Mouse (Mus musculus) gastrocnemius, postnatal 4 days (tissue): ENCODE measurements around the gene Abhd17b. TPM values are rescaled to one million over a fixed set of nuclear protein-coding genes. Genes with fewer than 3 reads are reported as not detected.
"Not testable (repeated sequence)": the region's sequence is repeated elsewhere in the genome, so short reads cannot be mapped to it uniquely, and the experiment has no call there.

ENCODE experiments used
- DNase-seq, 2 experiments: peaks; one replicate each; pipeline ENCODE4 v3.0.0; 2021 to 2022; ENCODE audit warnings: low spot score in 2 of 2, mixed read lengths in 2 of 2
- total RNA-seq, 2 experiments: library from RNA; stranded (reverse); gene quantifications; 2 replicates each; pipeline ENCODE4 v1.2.3; 2021

Gene Abhd17b
- total RNA-seq, 2 experiments from 2014 or later = 39.3 to 45.7 TPM

DNA sequence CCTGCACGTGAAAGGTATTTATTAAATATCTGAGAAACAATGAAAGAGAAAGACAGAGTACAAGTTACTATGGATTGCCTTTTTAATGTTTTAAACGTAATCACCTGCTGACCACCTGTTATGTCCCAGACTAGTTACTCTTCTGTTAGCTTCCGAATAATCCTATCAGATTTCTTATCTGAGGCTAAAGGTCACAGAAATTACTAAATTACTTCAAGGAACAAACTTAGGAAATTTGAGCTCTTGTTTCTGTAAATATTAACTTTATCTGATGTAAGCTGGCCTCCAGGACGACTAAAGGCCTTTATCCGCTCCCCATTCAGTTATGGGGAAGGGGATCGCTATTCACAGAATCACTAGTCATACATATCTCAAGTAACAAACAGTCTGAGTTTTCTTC is 1.3 kb upstream of the Abhd17b start:
- no peak for DNase-seq

DNA sequence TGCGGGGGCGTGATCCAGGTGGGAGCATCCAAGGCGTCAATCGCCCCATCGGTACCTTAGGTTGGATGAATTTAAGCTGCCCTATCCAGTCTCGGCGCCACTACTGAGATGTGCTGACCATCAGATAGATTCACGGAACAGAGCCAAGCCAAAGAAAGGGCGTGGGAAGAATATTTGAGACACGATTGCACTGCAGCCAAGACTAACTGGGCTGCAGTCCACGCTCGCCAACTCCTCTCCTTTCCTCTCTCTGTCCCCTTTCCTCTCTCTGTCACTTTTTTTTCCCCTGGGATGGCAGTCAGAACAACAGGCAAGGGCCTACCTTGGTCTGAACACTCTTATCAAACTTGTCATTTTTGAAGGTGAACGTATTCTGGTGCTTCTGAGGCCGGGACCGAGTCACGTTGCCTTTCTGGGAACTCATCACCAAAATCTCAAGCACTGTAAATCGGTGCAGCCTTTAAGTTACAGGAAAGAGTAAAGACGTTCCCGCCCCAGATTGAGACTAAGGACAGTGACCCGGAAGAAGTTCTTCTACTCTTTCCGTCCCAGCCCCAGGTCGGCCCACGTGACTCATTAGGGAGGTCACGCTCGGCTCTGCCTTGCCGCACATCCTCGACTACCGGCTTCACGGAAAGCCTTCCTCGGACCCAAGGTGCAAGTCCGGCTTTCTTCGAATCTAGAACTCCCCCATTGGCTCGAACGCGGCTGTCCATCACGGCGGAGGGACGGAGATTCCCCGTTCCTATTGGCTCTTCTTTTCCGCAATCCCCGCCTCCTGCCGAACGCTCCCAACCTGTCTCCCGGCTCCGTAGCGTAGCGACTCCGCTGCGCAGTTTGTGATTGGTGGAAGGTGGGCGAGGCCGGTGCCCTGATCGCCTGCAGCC is 457 bp upstream of the Abhd17b start, which contains the start of gene 1110059E24Rik:
TSS of gene 1110059E24Rik (minus strand) at position 692 of the 887 bp plus-strand sequence.
- peak; percentile 84 to 95 for DNase-seq

DNA sequence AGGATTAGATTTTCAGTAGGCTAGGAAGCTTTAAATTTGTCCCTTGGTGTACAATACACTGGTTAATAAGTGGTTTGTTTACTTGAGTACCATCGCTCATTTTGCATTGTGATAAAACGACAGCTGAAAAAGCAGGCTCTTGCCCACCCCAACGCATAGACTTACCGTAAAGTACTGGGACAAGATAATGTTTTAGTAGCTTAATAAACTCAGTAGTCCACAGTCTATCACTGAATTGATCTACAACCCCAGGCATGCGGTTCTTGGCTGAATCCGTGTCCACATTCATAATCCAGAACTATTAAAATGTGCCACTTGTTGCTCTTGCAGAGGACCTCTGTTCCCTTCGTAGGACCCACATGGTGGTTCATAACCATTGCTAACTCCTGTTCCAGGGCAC is 1.8 kb downstream of the Abhd17b start:
- DNase-seq = no peak

- DNase-seq = no peak
These were observed 7.7 kb downstream of the Abhd17b start for GRCm38 (mm10) chr19:21660734-21661133.

DNA sequence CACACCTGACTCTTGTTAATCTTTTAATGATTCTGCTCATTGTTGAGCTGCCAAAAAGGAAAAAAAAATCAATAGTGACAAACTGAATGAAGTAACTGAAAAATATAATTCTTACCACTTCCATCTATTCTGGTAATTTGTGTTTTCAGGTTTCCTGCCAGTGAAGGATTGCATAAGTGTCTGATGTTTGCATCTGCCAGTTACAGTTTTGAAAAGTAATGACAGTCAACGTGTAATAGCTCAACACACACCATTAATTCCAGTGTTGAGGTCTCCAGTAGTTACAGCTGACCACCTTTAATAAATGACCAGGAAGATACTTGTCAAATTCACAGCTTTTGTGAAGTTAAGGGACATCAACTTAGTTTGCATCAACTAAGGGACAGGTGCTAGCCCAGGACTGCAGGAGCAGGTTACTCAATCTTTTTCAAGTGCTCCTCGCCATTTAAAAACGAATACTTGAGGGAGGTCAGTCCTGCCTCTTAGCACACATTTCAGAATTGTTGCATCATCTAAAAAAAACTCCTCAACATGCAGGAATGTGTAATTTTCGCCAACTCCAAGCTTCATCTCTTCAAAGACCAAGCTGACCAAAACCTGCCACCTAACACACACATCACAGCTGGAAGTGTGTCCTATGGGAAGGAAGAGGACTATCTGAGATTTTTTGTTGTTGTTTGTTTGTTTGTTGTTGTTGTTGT is 10.9 kb downstream of the Abhd17b start:
- no peak for DNase-seq

- no peak for DNase-seq
These were observed 16.7 kb downstream of the Abhd17b start for GRCm38 (mm10) chr19:21669650-21670049.

DNA sequence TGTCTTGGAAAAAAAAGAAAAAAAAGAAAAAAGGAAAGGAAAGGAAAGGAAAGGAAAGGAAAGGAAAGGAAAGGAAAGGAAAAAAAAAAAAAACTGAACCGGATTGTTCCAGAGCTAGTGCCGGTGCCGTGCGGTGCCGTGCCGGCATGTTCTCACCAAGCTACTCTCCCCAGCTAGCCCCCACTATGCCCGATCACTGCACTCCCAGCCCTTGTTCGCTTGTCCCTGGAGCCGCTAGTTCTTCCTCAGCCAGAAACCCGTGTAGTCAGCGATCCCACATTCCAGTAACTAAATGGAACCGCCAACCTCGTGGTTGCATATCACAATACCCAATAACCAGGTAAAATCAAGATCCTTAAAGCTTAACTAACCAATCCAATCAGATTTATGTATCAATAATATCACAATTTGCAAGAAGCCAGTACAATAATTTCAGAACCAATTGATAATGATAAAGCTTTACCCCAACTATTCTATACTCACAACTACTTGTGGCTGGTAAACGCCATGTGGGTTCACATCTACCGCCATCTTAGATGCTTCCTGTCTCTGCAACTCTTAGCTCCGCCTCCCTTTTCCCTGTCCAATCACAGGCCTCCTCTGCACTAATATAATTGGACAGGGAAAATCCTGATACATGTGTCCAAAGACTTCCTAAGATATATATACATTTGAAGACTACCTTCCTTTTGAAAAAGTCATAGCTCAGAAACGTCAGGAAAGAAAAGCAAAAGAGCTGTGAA is 21.5 kb downstream of the Abhd17b start:
- no peak for DNase-seq

GRCm38 (mm10) chr19:21680091-21680490 is 27.1 kb downstream of the Abhd17b start:
- no peak for DNase-seq

- DNase-seq = no peak
These were observed 28.0 kb downstream of the Abhd17b start for GRCm38 (mm10) chr19:21680986-21681385.

DNA sequence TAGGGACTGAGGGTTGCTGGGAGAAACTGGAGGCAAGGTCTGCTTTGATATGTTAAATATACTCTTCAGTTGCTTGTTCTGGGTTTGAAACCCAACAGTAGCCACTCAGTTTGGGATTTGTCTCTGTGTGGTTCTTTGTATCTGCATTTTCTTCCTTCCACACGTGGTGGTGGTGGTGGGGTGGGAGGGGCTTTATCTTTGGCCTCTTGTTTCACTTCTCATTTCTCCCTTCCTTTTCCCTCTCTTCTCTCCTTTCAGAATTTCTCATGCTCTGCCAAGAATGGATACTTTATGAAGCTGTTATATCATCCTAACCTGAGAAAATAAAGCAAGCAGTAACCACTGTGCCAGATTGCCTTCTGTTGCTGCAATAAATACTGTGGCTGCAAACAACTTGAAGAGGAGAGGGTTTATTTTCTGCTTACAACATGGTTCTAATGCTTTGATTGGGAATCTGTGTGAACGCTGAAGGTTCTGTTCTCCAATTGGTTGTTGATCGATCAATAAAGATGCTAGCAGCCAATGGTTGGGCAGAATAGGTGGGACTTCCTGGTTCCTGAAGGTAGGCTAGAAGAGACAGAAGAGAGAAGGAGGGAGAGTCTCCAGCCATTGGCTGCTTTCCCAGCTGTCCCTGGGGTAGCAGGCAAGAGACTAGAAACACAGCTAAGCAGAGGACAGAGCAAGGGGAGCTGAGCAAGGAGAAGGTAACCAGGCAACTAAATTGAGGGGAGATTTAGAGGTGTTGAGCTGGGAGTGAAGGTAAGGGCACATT is 60.5 kb downstream of the Abhd17b start:
- DNase-seq = peak in 1 of 2 experiments; percentile 44

GRCm38 (mm10) chr19:21714278-21714883 is 61.4 kb downstream of the Abhd17b start:
- no peak for DNase-seq

- no peak for DNase-seq
These were observed 62.0 kb downstream of the Abhd17b start for GRCm38 (mm10) chr19:21715005-21715442.

DNA sequence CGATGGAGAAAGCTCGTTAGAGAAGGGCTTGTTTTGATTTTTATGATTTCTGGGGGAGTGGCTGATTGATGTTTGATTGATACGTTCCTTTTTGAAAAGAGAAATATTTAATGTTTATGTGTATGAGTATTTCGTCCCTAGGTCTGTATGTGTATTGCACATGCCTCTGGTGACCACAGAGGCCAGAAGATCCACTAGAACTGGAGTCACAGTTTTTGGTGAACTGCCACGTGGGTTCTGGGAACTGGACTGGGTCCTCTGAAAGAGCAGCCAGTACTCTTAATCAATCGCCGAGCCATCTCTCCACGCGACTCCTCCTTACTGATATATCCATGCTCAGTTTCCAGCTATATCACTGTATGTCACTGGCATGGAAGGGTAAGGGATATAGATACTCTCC is 62.5 kb downstream of the Abhd17b start:
- no peak for DNase-seq

- peak in 1 of 2 experiments; percentile 40 for DNase-seq
These were observed 63.5 kb downstream of the Abhd17b start for GRCm38 (mm10) chr19:21716456-21716855.

DNA sequence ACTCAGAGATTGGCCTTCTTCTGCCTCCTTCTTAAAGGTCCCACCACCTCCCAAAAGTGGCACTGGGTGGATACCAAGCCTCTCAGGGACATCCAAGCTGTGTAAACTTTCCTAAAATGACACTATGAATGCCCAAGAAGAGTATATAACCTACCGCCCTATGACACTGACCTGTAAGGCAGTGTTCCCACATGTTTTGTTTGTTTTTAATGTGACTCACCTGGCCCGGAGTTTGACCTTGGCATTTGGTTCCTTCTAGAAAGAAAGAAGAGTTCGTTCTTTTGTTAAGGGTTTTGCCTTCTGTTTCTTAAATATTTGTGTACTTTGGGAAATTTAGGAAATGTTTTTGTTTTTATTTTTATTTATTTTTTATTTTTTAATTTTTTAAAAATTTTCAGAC is 66.2 kb downstream of the Abhd17b start:
- peak in 1 of 2 experiments; percentile 1 for DNase-seq

DNA sequence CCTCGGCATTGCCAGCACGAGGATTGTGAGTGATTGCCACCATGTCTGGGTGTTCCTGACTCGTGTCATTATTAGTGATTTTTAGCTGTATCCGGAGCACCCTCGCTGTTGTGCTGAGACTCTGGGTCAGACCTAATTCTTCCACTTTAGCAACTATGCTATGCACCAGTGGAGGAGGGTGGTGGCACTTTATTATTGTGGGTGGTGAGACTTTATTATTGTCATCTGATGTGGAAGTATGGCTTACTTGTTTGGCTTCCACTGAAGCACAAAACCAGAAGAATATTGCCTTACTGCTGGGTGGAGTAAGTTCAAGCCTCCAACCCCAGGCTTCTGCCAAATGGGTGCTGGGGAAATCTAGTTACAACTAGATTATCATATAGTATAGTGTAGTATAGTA is 68.0 kb downstream of the Abhd17b start:
- no peak for DNase-seq

DNA sequence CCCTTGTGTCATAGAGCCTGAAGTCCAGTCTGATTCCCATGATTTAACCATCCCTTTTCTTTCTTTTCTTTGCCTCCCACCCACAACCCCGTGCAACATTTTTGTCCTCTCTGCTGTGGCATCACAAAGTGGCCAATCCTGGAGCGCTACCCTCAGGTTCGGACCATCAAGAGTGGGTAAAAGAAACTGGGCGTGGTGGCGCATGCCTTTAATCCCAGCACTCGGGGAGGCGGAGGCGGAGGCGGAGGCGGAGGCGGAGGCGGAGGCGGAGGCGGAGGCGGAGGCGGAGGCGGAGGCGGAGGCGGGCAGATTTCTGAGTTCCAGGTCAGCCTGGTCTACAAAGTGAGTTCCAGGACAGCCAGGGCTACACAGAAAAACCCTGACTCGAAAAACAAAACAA is 70.3 kb downstream of the Abhd17b start:
- not testable (repeated sequence) for DNase-seq

DNA sequence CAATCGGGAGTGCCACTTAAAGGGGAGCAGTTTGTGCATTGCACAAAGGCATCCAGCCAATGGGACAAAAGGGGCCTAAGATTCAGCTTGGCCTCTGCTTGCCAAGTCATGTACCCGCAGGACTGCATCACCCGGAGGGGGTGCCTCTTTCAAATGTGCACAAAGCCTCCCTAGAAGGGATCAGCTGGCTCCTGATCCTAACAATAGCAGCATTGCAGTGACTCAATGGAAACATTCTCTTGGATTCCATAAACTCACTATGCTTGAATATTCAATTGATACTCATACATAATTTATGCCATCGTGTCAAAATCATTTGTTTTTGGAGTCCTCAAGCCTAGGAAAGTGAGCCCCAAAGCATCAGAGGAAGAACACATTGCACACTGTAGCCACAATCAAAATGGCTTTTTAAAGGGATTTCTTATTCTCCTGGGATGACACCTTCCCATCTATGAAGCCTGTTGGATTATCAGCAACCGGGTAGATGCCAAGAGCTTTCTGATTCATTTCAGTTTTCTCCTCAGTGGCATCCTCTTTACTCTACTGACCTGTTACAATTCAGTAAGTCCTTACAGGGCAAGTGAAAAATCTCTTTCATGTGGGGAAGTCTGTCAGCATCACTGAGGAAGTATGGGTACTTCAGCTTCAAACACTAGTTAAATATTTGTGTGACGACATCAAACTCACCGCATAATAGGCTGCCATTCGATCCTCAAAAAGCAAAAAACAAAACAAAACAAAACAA is 71.1 kb downstream of the Abhd17b start:
- peak in 1 of 2 experiments; percentile 5 for DNase-seq

- peak in 1 of 2 experiments; percentile 3 for DNase-seq
These were observed 72.2 kb downstream of the Abhd17b start for GRCm38 (mm10) chr19:21725168-21725567.
